Mouse (Mus musculus) forebrain, embryonic 14.5 days (tissue): ENCODE data around the gene Sipa1l1. TPM values are rescaled to one million over a fixed set of nuclear protein-coding genes. Genes with fewer than 3 reads are reported as not detected.

ENCODE experiments used
- ATAC-seq: fragments of 200-750 bp; cut with Nextera tagmentation; 2 replicates; pipeline ENCODE4 v1.8.0; 2017; ENCODE audit warnings: mild to moderate bottlenecking, moderate library complexity
- DNase-seq: peaks from one replicate; pipeline ENCODE4 v3.0.0-alpha.2; 2015; ENCODE audit warnings: low spot score
- H3K27ac ChIP-seq: fragments of 300-500 bp; sonication (generic); 2 replicates; pipeline ENCODE4 v1.5.1; 2014; ENCODE audit warnings: low read depth, mild to moderate bottlenecking, control low read depth, low read length, moderate library complexity
- H3K27me3 ChIP-seq: fragments of 300-500 bp; sonication (generic); replicated peaks from 2 replicates; pipeline ENCODE4 v1.6.1; 2014; ENCODE audit warnings: low read length, control low read depth, mixed read lengths; ENCODE audit not compliant: control insufficient read depth, insufficient read depth
- H3K36me3 ChIP-seq: fragments of 300-500 bp; sonication (generic); 2 replicates; pipeline ENCODE4 v1.6.1; 2014; ENCODE audit warnings: low read length, control low read depth; ENCODE audit not compliant: control insufficient read depth, insufficient read depth
- H3K4me1 ChIP-seq: fragments of 300-500 bp; sonication (generic); 2 replicates; pipeline ENCODE4 v1.6.1; 2014; ENCODE audit warnings: antibody characterized with exemption, low read length, control low read depth; ENCODE audit not compliant: control insufficient read depth, insufficient read depth
- H3K4me2 ChIP-seq: fragments of 300-500 bp; sonication (generic); 2 replicates; pipeline ENCODE4 v1.6.1; 2014; ENCODE audit warnings: mild to moderate bottlenecking, control low read depth, low read length
- H3K4me3 ChIP-seq: fragments of 300-500 bp; sonication (generic); 2 replicates; pipeline ENCODE4 v1.5.1; 2014; ENCODE audit warnings: low read depth, low read length, control low read depth
- H3K9ac ChIP-seq: fragments of 300-500 bp; sonication (generic); 2 replicates; pipeline ENCODE4 v1.6.1; 2014; ENCODE audit warnings: mild to moderate bottlenecking, low read length, control low read depth, moderate library complexity
- H3K9me3 ChIP-seq: fragments of 300-500 bp; sonication (generic); replicated peaks from 2 replicates; pipeline ENCODE4 v1.6.1; 2016; ENCODE audit warnings: low read length, control low read depth, mixed read lengths; ENCODE audit not compliant: control insufficient read depth
- WGBS: fragments of 180-500 bp; shearing (Covaris S2); extraction: QIAGEN DNeasy Blood & Tissue Kit; methylation state at CpG from one replicate; pipeline ENCODE4 v1.1.7; 2014; 5-methylcytosine and 5-hydroxymethylcytosine counted together
- polyA plus RNA-seq: library from polyadenylated mRNA; unstranded; fragments of >200 nt; fragmentation: Nextera tagmentation; extraction: Ambion mirVana; gene quantifications from 2 replicates; pipeline ENCODE4 v1.2.1, GENCODE M21; 2014

The Sipa1l1 gene
- polyA plus RNA-seq, 1 experiment from 2014 or later: 13.5 TPM

DNA sequence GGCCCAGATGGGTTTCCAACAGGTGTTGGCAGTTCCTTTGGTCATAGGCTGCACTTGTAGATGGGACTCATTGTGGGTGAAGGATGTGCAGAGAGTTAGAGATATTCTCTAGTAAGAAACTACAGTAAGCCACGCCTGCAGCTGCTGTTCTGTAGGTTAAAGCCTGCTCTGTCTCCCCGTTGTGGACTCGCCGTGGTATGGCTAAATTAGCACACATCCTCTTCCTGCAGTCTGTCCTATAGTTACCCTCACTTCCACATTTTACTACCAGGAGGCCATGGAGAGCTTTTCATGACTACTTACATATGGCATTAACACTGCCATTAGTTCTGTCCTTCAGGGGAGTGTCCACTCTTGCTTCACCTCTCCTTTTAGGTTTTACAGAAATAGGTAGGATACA is 232.3 kb downstream of the Sipa1l1 start:
- Histone ChIP-seq H3K36me3 (peaks cover 11% of the 10 kb centered on the region; the same call in 1 of the 2 replicates), H3K4me3 (no peak overlapping the region), H3K4me2 (no peak overlapping the region), H3K9me3 (no peaks in the 10 kb centered on the region), H3K27me3 (no peaks in the 10 kb centered on the region), H3K27ac (no peak overlapping the region), H3K9ac (no peak overlapping the region), H3K4me1 (peaks cover 8% of the 10 kb centered on the region)
- WGBS: 97% methylated on average over 4 of the region's 4 CpGs
- ATAC-seq: no peak
- no peak for DNase-seq

DNA sequence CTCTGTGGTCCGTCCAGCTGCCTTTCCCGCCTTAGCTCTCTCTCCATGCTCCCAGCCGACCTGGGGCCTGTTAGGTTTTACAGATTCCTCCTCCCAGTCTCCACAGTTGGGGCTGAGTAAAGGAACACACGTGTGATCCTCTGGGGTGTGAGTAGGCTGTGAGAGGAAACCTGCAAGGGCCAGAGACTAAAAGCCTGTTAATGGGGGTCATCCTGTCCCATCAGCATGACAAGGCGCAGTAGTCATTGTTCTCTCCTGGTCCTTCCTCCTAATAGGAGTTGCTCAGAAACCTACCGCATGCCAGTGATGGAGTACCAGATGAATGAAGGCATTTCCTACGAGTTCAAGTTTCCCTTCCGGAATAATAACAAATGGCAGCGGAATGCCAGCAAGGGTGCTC is 233.5 kb downstream of the Sipa1l1 start:
- Histone ChIP-seq H3K4me2 (no peak overlapping the region), H3K27me3 (no peaks in the 10 kb centered on the region), H3K27ac (no peak overlapping the region), H3K4me1 (peaks cover 8% of the 10 kb centered on the region), H3K36me3 (peaks cover 6% of the 10 kb centered on the region; the same call in 1 of the 2 replicates), H3K4me3 (no peak overlapping the region), H3K9ac (no peak overlapping the region), H3K9me3 (no peaks in the 10 kb centered on the region)
- ATAC-seq (no peak), DNase-seq (no peak)
- 87% methylated on average over 9 of the region's 9 CpGs for WGBS

DNA sequence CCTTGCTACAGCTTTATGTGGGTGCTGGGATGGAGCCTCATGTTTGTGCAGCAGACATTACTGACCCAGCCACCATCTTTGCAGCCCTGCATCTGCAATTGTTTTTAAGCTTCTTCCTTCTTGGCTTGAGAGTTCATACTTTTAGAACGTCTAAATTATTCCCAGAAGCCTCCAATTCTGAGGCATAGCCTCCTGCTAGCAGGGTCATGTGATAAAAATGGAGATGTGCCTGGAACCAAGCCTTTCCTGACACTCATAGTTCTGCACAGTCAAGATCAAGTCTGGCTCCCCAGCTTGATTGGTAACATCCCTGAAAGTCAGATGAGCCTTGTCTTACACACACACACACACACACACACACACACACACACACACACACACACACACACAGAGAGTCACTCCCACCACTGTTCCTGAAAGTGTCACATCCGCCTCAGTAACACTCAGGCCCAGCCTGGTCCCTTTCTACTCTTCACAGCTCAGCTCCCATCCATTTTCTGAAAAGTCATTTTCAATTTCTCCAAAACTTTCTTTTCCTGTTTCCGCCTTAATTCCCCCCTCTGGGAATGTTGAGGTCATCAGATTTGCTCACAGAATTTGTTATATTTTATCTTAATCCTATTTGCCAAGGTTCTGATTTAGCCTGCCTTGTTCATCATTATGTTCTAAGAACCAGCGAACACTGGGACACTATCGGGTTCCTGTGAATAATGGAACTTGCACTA is 238.6 kb downstream of the Sipa1l1 start:
- Histone ChIP-seq H3K9ac (no peak overlapping the region), H3K36me3 (no peaks in the 10 kb centered on the region), H3K4me3 (no peak overlapping the region), H3K27ac (no peak overlapping the region), H3K27me3 (no peaks in the 10 kb centered on the region), H3K4me1 (peaks cover 2% of the 10 kb centered on the region), H3K9me3 (no peaks in the 10 kb centered on the region), H3K4me2 (no peak overlapping the region)
- WGBS: 40% methylated on average over 5 of the region's 5 CpGs
- ATAC-seq (no peak), DNase-seq (no peak)

DNA sequence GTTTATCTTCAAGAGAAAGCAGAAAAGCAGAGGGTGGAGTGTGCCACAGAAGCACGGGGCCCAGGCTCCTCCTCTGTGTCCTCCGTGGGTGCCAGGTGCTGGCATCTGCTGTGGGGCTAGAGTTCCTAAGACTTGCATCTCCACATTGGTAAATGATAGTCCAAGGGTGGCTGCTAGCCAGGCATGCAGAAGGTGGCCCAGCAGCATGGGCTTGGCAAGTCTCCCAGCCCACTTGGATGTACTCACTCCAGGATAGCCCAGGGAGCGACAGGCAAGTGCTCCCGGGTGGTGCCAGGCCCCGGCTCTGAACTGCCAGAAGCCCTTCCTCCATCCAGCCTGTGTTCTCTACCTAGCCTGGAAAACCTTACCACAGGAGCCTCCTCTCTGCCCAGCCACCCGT is 239.4 kb downstream of the Sipa1l1 start:
- WGBS: 54% methylated on average over 6 of the region's 6 CpGs
- peak overlapping the region; percentile 41; the same call in 1 of the 2 replicates for H3K27ac ChIP-seq
- peaks cover 2% of the 10 kb centered on the region for H3K4me1 ChIP-seq
- H3K4me2 ChIP-seq: no peak overlapping the region
- DNase-seq (peak; percentile 69), ATAC-seq (no peak)
- no peaks in the 10 kb centered on the region for H3K27me3 ChIP-seq
- H3K4me3 ChIP-seq: no peak overlapping the region
- H3K36me3 ChIP-seq: no peaks in the 10 kb centered on the region
- H3K9me3 ChIP-seq: no peaks in the 10 kb centered on the region
- no peak overlapping the region for H3K9ac ChIP-seq

DNA sequence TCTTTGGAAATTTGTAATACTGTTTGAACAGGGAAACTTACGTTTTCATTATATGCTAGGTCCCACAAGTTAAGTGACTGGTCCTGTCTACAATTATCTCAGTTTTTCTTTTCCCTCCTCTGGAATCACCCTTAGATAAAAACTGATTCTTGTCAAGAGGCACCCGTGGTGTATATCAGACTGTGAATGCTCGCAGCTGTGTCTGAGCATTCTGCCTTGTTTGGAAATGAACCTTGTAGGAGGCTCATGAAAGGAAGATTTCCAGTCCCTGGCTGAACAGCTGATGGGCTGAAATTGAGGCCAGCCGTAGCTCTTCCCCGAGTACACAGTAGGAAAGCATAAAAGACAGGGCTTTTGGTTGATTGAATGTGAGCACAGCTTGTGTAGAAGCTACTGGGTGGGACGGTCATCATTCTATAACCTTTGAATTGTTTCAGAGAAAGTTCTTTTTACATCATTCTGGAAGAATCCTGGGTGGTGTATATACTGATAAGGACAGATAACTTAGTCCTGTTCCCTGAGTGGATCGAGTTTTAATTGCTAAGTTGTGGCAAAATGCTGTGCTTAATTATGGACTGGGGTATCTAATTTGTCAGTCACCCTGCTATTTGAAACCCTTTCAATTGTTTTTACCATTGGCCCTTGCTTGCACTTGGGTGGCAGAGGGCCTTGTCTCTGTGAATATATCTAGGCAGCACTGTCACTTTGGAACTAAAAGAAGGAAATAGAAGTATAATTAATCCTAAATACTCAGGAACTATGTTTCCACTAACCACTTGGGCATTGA is 240.8 kb downstream of the Sipa1l1 start:
- peaks cover 2% of the 10 kb centered on the region for H3K4me1 ChIP-seq
- no peaks in the 10 kb centered on the region for H3K36me3 ChIP-seq
- DNase-seq: peak; percentile 18
- 60% methylated on average over 7 of the region's 7 CpGs for WGBS
- H3K9me3 ChIP-seq: no peaks in the 10 kb centered on the region
- H3K4me2 ChIP-seq: no peak overlapping the region
- no peak for ATAC-seq
- no peaks in the 10 kb centered on the region for H3K27me3 ChIP-seq
- no peak overlapping the region for H3K9ac ChIP-seq
- H3K27ac ChIP-seq: no peak overlapping the region
- H3K4me3 ChIP-seq: no peak overlapping the region

- Histone ChIP-seq H3K9ac (no peak overlapping the region), H3K27ac (no peak overlapping the region), H3K36me3 (peaks cover 9% of the 10 kb centered on the region), H3K27me3 (no peaks in the 10 kb centered on the region), H3K9me3 (no peaks in the 10 kb centered on the region), H3K4me2 (no peak overlapping the region), H3K4me3 (no peak overlapping the region), H3K4me1 (peaks cover 2% of the 10 kb centered on the region)
- ATAC-seq (no peak), DNase-seq (peak; percentile 59)
- 47% methylated on average over 3 of the region's 3 CpGs for WGBS
These were observed 243.3 kb downstream of the Sipa1l1 start for GRCm38 (mm10) chr12:82412291-82413032.

- Histone ChIP-seq H3K4me3 (no peak overlapping the region), H3K36me3 (peaks cover 12% of the 10 kb centered on the region), H3K4me1 (no peaks in the 10 kb centered on the region; the same call in 1 of the 2 replicates), H3K27me3 (no peaks in the 10 kb centered on the region), H3K27ac (no peak overlapping the region), H3K9me3 (no peaks in the 10 kb centered on the region), H3K4me2 (no peak overlapping the region), H3K9ac (no peak overlapping the region)
- 83% methylated on average over 4 of the region's 4 CpGs for WGBS
- DNase-seq (peak; percentile 70), ATAC-seq (peak; percentile 61; the same call in 1 of the 2 replicates)
These were observed 246.7 kb downstream of the Sipa1l1 start for GRCm38 (mm10) chr12:82415690-82416364.

- Histone ChIP-seq H3K27ac (no peak overlapping the region), H3K27me3 (no peaks in the 10 kb centered on the region), H3K9me3 (no peaks in the 10 kb centered on the region), H3K4me3 (no peak overlapping the region), H3K4me1 (no peaks in the 10 kb centered on the region), H3K4me2 (no peak overlapping the region), H3K36me3 (peaks cover 24% of the 10 kb centered on the region), H3K9ac (no peak overlapping the region)
- WGBS: 93% methylated on average over 8 of the region's 8 CpGs
- no peak for ATAC-seq
- no peak for DNase-seq
These were observed 249.9 kb downstream of the Sipa1l1 start for GRCm38 (mm10) chr12:82419027-82419426.
